Mouse (Mus musculus): ENCODE results near the gene Tmem50b. TPM values are rescaled to one million over a fixed set of nuclear protein-coding genes. Genes with fewer than 3 reads are reported as not detected.
"Not testable (repeated sequence)": the region's sequence is repeated elsewhere in the genome, so short reads cannot be mapped to it uniquely, and the experiment has no call there.

Gene Tmem50b
- total RNA-seq, 1 experiment from 2014 or later = 11.6 TPM

GRCm38 (mm10) chr16:91534477-91534876 lies 63.1 kb downstream of the Tmem50b start:
- peak; percentile 60 to 80; a peak in 3 of 4 replicates for ATAC-seq (replicated peaks in 1 of 2; ENCODE audit: insufficient read depth in 1 of 2, low FRiP score in 2 of 2, low TSS enrichment in 1 of 2, low read depth in 1 of 2, poor library complexity in 2 of 2, severe bottlenecking in 2 of 2)

- no peak for ATAC-seq (replicated peaks in 1 of 2; ENCODE audit: insufficient read depth in 1 of 2, low FRiP score in 2 of 2, low TSS enrichment in 1 of 2, low read depth in 1 of 2, poor library complexity in 2 of 2, severe bottlenecking in 2 of 2)
Observed at GRCm38 (mm10) chr16:91533097-91534001, 64.3 kb downstream of the Tmem50b start.

GRCm38 (mm10) chr16:91532429-91532828 lies 65.2 kb downstream of the Tmem50b start:
- ATAC-seq (replicated peaks in 1 of 2; ENCODE audit: insufficient read depth in 1 of 2, low FRiP score in 2 of 2, low TSS enrichment in 1 of 2, low read depth in 1 of 2, poor library complexity in 2 of 2, severe bottlenecking in 2 of 2) = no peak

- no peak for ATAC-seq (replicated peaks in 1 of 2; ENCODE audit: insufficient read depth in 1 of 2, low FRiP score in 2 of 2, low TSS enrichment in 1 of 2, low read depth in 1 of 2, poor library complexity in 2 of 2, severe bottlenecking in 2 of 2)
Observed at GRCm38 (mm10) chr16:91531856-91532255, 65.7 kb downstream of the Tmem50b start.

GRCm38 (mm10) chr16:91530830-91531229 lies 66.8 kb downstream of the Tmem50b start:
- not testable (repeated sequence) for ATAC-seq (replicated peaks in 1 of 2; ENCODE audit: insufficient read depth in 1 of 2, low FRiP score in 2 of 2, low TSS enrichment in 1 of 2, low read depth in 1 of 2, poor library complexity in 2 of 2, severe bottlenecking in 2 of 2)

GRCm38 (mm10) chr16:91528578-91528977 lies 69.0 kb downstream of the Tmem50b start:
- ATAC-seq (replicated peaks in 1 of 2; ENCODE audit: insufficient read depth in 1 of 2, low FRiP score in 2 of 2, low TSS enrichment in 1 of 2, low read depth in 1 of 2, poor library complexity in 2 of 2, severe bottlenecking in 2 of 2) = no peak

- ATAC-seq (replicated peaks in 1 of 2; ENCODE audit: insufficient read depth in 1 of 2, low FRiP score in 2 of 2, low TSS enrichment in 1 of 2, low read depth in 1 of 2, poor library complexity in 2 of 2, severe bottlenecking in 2 of 2) = no peak
Observed at GRCm38 (mm10) chr16:91527500-91527899, 70.1 kb downstream of the Tmem50b start.

GRCm38 (mm10) chr16:91527051-91527450 lies 70.5 kb downstream of the Tmem50b start:
- ATAC-seq (replicated peaks in 1 of 2; ENCODE audit: insufficient read depth in 1 of 2, low FRiP score in 2 of 2, low TSS enrichment in 1 of 2, low read depth in 1 of 2, poor library complexity in 2 of 2, severe bottlenecking in 2 of 2) = peak in 1 of 2 experiments; percentile 25; a peak in 1 of 4 replicates

GRCm38 (mm10) chr16:91526274-91526673 lies 71.3 kb downstream of the Tmem50b start:
- no peak for ATAC-seq (replicated peaks in 1 of 2; ENCODE audit: insufficient read depth in 1 of 2, low FRiP score in 2 of 2, low TSS enrichment in 1 of 2, low read depth in 1 of 2, poor library complexity in 2 of 2, severe bottlenecking in 2 of 2)

Other genes with a start within 250 kb of the Tmem50b start
- gene Ifnar2, start 225.0 kb downstream of the Tmem50b start, total RNA-seq (2017) = 133 and 147 TPM in 2 replicates
- not detected in 2 replicates for gene Gm21970, start 206.1 kb downstream of the Tmem50b start, total RNA-seq (2017)
- gene Il10rb, start 191.6 kb downstream of the Tmem50b start, total RNA-seq (2017) = 55.1 and 57.3 TPM in 2 replicates
- 46.4 and 55.3 TPM in 2 replicates for gene Ifnar1, start 112.6 kb downstream of the Tmem50b start, total RNA-seq (2017)
- 7.1 and 7.5 TPM in 2 replicates for gene Ifngr2, start 50.7 kb downstream of the Tmem50b start, total RNA-seq (2017)
- gene Dnajc28, start 21.2 kb upstream of the Tmem50b start, total RNA-seq (2017) = 8.1 and 10.9 TPM in 2 replicates
- 193 and 440 TPM in 2 replicates for gene Gart, start 49.2 kb upstream of the Tmem50b start, total RNA-seq (2017)
- gene Son, start 49.7 kb upstream of the Tmem50b start, total RNA-seq (2017) = 279 and 303 TPM in 2 replicates
- 24.4 and 32.1 TPM in 2 replicates for gene Donson, start 91.0 kb upstream of the Tmem50b start, total RNA-seq (2017)
- 70.3 and 120 TPM in 2 replicates for gene Cryzl1, start 131.2 kb upstream of the Tmem50b start, total RNA-seq (2017)
- 60.1 and 74.9 TPM in 2 replicates for gene Itsn1, start 131.5 kb upstream of the Tmem50b start, total RNA-seq (2017)

Data from hematopoietic stem cell, adult 5-6 weeks (primary cell).